Mouse (Mus musculus) hindbrain, postnatal 0 days (tissue): ENCODE data around the gene Pxt1. TPM values are rescaled to one million over a fixed set of nuclear protein-coding genes. Genes with fewer than 3 reads are reported as not detected.
"Not testable (repeated sequence)": the region's sequence is repeated elsewhere in the genome, so short reads cannot be mapped to it uniquely, and the experiment has no call there.

Experiments
- ATAC-seq: fragments of 200-750 bp; cut with Nextera tagmentation; 2 replicates; pipeline ENCODE4 v1.8.0; 2017; ENCODE audit warnings: mild to moderate bottlenecking, moderate TSS enrichment, moderate library complexity
- DNase-seq: peaks from one replicate; pipeline ENCODE4 v3.0.0-alpha.2; 2015; ENCODE audit warnings: low spot score
- H3K27ac ChIP-seq: fragments of 300-500 bp; sonication (generic); 2 replicates; pipeline ENCODE4 v1.5.1; 2014; ENCODE audit warnings: mild to moderate bottlenecking
- H3K27me3 ChIP-seq: fragments of 300-500 bp; sonication (generic); 2 replicates; pipeline ENCODE4 v1.6.1; 2014; ENCODE audit warnings: low read length, mixed read lengths; ENCODE audit not compliant: insufficient read depth
- H3K36me3 ChIP-seq: fragments of 300-500 bp; sonication (generic); 2 replicates; pipeline ENCODE4 v1.6.1; 2014; ENCODE audit warnings: low read length, mixed read lengths; ENCODE audit not compliant: insufficient read depth
- H3K4me1 ChIP-seq: fragments of 300-500 bp; sonication (generic); 2 replicates; pipeline ENCODE4 v1.6.1; 2014; ENCODE audit warnings: antibody characterized with exemption, low read length, mixed read lengths; ENCODE audit not compliant: insufficient read depth
- H3K4me2 ChIP-seq: fragments of 300-500 bp; sonication (generic); 2 replicates; pipeline ENCODE4 v1.6.1; 2014; ENCODE audit warnings: low read depth, mild to moderate bottlenecking, low read length, moderate library complexity, mixed read lengths
- H3K4me3 ChIP-seq: fragments of 300-500 bp; sonication (generic); 2 replicates; pipeline ENCODE4 v1.5.1; 2014; ENCODE audit warnings: low read length
- H3K9ac ChIP-seq: fragments of 300-500 bp; sonication (generic); replicated peaks from 2 replicates; pipeline ENCODE4 v1.6.1; 2014; ENCODE audit warnings: mild to moderate bottlenecking, low read length, moderate library complexity, mixed read lengths
- H3K9me3 ChIP-seq: fragments of 300-500 bp; sonication (generic); 2 replicates; pipeline ENCODE4 v1.6.1; 2016; ENCODE audit warnings: low read length, mixed read lengths
- CTCF ChIP-seq: IDR thresholded peaks from 2 replicates; pipeline ENCODE4 v1.5.1; 2016; ENCODE audit warnings: antibody characterized with exemption, control low read depth, low read depth
- WGBS: fragments of 180-500 bp; shearing (Covaris S2); extraction: QIAGEN DNeasy Blood & Tissue Kit; methylation state at CpG from one replicate; pipeline ENCODE4 v1.1.7; 2014; 5-methylcytosine and 5-hydroxymethylcytosine counted together
- polyA plus RNA-seq: library from polyadenylated mRNA; unstranded; fragments of >200 nt; fragmentation: Nextera tagmentation; extraction: Ambion mirVana; gene quantifications from 2 replicates; pipeline ENCODE4 v1.2.1, GENCODE M21; 2015
- total RNA-seq: library from RNA; depleted of rRNA; stranded (reverse); fragments of >200 nt; gene quantifications from 2 replicates; pipeline ENCODE4 v1.2.3, GENCODE M21; 2014; rRNA removed

The Pxt1 gene
- total RNA-seq (not detected in 2 replicates), polyA plus RNA-seq (not detected in 2 replicates)

GRCm38 (mm10) chr17:28943740-28944139 lies at the start of gene Pxt1:
Gene Pxt1 (minus strand): TSS chr17:28943840.
- Histone ChIP-seq H3K36me3 (no peaks in the 10 kb centered on the region), H3K9ac (no peak within 1 kb of the TSS), H3K4me1 (no peaks in the 10 kb centered on the region), H3K9me3 (peaks cover 4% of the 10 kb centered on the region; the same call in 1 of the 2 replicates), H3K27ac (no peak within 1 kb of the TSS), H3K4me2 (no peak within 1 kb of the TSS), H3K4me3 (no peak within 1 kb of the TSS), H3K27me3 (no peaks in the 10 kb centered on the region)
- no peak for ATAC-seq
- no peak for TF ChIP-seq CTCF
- no peak for DNase-seq
- 91% methylated on average over 7 of the region's 7 CpGs for WGBS

GRCm38 (mm10) chr17:28993004-28993403 lies 49.4 kb upstream of the Pxt1 start:
- not testable (repeated sequence) for H3K9ac ChIP-seq, H3K27me3 ChIP-seq, H3K4me1 ChIP-seq, H3K9me3 ChIP-seq, H3K4me2 ChIP-seq, H3K4me3 ChIP-seq, DNase-seq, ATAC-seq, H3K27ac ChIP-seq
- H3K36me3 ChIP-seq, result peaks cover 16% of the 10 kb centered on the region; the same call in 1 of the 2 replicates
- 100% methylated on average over 1 of the region's 1 CpGs for WGBS

GRCm38 (mm10) chr17:28992105-28992504 lies 48.5 kb upstream of the Pxt1 start:
- 31% methylated on average over 7 of the region's 7 CpGs for WGBS
- TF ChIP-seq CTCF, result no peak
- H3K4me2 ChIP-seq, result no peak overlapping the region
- H3K9ac ChIP-seq, result no peak overlapping the region
- no peak overlapping the region for H3K4me3 ChIP-seq
- no peak for ATAC-seq
- H3K27ac ChIP-seq, result no peak overlapping the region
- peak; percentile 32 for DNase-seq
- H3K4me1 ChIP-seq, result no peaks in the 10 kb centered on the region
- H3K27me3 ChIP-seq, result no peaks in the 10 kb centered on the region
- H3K9me3 ChIP-seq, result no peaks in the 10 kb centered on the region
- peaks cover 16% of the 10 kb centered on the region; the same call in 1 of the 2 replicates for H3K36me3 ChIP-seq

- no peak overlapping the region for H3K4me3 ChIP-seq
- DNase-seq, result no peak
- H3K27me3 ChIP-seq, result no peaks in the 10 kb centered on the region
- no peaks in the 10 kb centered on the region for H3K9me3 ChIP-seq
- 84% methylated on average over 9 of the region's 9 CpGs for WGBS
- no peak overlapping the region for H3K27ac ChIP-seq
- H3K9ac ChIP-seq, result no peak overlapping the region
- no peak for ATAC-seq
- no peak for TF ChIP-seq CTCF
- no peaks in the 10 kb centered on the region for H3K4me1 ChIP-seq
- no peak overlapping the region for H3K4me2 ChIP-seq
- peaks cover 22% of the 10 kb centered on the region; the same call in 1 of the 2 replicates for H3K36me3 ChIP-seq
Observed at GRCm38 (mm10) chr17:28991286-28991685, 47.6 kb upstream of the Pxt1 start.

GRCm38 (mm10) chr17:28990060-28990459 lies 46.4 kb upstream of the Pxt1 start:
- H3K36me3 ChIP-seq, result peaks cover 25% of the 10 kb centered on the region; the same call in 1 of the 2 replicates

GRCm38 (mm10) chr17:28988996-28989395 lies 45.4 kb upstream of the Pxt1 start:
- peaks cover 30% of the 10 kb centered on the region; the same call in 1 of the 2 replicates for H3K36me3 ChIP-seq
- WGBS, result 80% methylated on average over 3 of the region's 3 CpGs

More at GRCm38 (mm10) chr17:28990060-28990459, 46.4 kb upstream of the Pxt1 start:
- no peak for TF ChIP-seq CTCF
- Histone ChIP-seq H3K4me3 (no peak overlapping the region), H3K4me2 (no peak overlapping the region), H3K9ac (no peak overlapping the region), H3K9me3 (no peaks in the 10 kb centered on the region), H3K4me1 (no peaks in the 10 kb centered on the region), H3K27me3 (no peaks in the 10 kb centered on the region), H3K27ac (no peak overlapping the region)
- WGBS, result 71% methylated on average over 4 of the region's 4 CpGs
- DNase-seq, result no peak
- no peak for ATAC-seq

GRCm38 (mm10) chr17:28988291-28988690 lies 44.7 kb upstream of the Pxt1 start:
- H3K4me3 ChIP-seq, result no peak overlapping the region

More at GRCm38 (mm10) chr17:28988996-28989395, 45.4 kb upstream of the Pxt1 start:
- Histone ChIP-seq H3K27me3 (no peaks in the 10 kb centered on the region), H3K9ac (no peak overlapping the region), H3K9me3 (no peaks in the 10 kb centered on the region), H3K4me1 (no peaks in the 10 kb centered on the region), H3K4me3 (no peak overlapping the region), H3K4me2 (no peak overlapping the region), H3K27ac (no peak overlapping the region)
- ATAC-seq, result no peak
- no peak for DNase-seq
- no peak for TF ChIP-seq CTCF

More at GRCm38 (mm10) chr17:28988291-28988690, 44.7 kb upstream of the Pxt1 start:
- 88% methylated on average over 4 of the region's 4 CpGs for WGBS
- TF ChIP-seq CTCF, result no peak
- Histone ChIP-seq H3K36me3 (peaks cover 30% of the 10 kb centered on the region; the same call in 1 of the 2 replicates), H3K27me3 (no peaks in the 10 kb centered on the region), H3K4me2 (no peak overlapping the region), H3K4me1 (no peaks in the 10 kb centered on the region), H3K27ac (no peak overlapping the region), H3K9me3 (no peaks in the 10 kb centered on the region), H3K9ac (no peak overlapping the region)
- ATAC-seq (no peak), DNase-seq (no peak)
